Mouse (Mus musculus): ENCODE measurements around the gene Gm10073. TPM values are rescaled to one million over a fixed set of nuclear protein-coding genes. Genes with fewer than 3 reads are reported as not detected.
"Not testable (repeated sequence)": the region's sequence is repeated elsewhere in the genome, so short reads cannot be mapped to it uniquely, and the experiment has no call there.

The Gm10073 gene
- total RNA-seq (2014; rRNA removed; ENCODE audit: low replicate concordance) (70.8 and 80.8 TPM in 2 replicates), polyA plus RNA-seq (2015; fragmentation: Nextera tagmentation; extraction: Ambion mirVana) (6.2 and 6.5 TPM in 2 replicates)

DNA sequence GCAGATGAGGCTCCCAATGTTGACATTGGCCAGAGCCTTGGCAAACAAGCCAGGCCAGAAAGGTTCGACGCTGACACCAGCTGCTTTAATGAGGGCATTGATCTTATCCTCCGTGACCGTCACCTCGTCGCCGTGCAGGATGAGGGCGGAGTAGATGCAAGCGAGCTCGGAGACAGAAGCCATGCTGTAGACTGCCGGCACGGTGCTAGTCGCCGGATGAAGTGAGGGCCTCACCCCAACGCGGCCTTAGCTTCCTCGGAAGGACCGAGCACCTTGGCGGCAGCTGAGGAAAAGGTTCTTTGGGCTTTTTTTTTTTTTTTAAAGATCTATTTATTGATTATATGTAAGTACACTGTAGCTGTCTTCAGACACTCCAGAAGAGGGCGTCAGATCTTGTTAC lies at the start of gene Gm10073:
Gm10073 (minus strand) TSS at position 294 of the 400 bp plus-strand sequence.
- not testable (repeated sequence) for ATAC-seq (ENCODE audit: insufficient read depth, low read depth); H3K4me3 ChIP-seq (ENCODE audit: low read depth, low read length); H3K4me2 ChIP-seq (ENCODE audit: low read depth, low read length); H3K27me3 ChIP-seq (ENCODE audit: control insufficient read depth, insufficient read depth, low read length); H3K4me1 ChIP-seq (ENCODE audit: control insufficient read depth, insufficient read depth); H3K27ac ChIP-seq (ENCODE audit: low read depth); H3K9me3 ChIP-seq (replicated peaks; ENCODE audit: control insufficient read depth, low read length); H3K36me3 ChIP-seq (replicated peaks; ENCODE audit: control insufficient read depth, insufficient read depth, low read length); DNase-seq (ENCODE audit: low spot score); H3K9ac ChIP-seq (replicated peaks; ENCODE audit: low read depth, low read length)
- 26% methylated on average over 19 of the region's 20 CpGs for WGBS

DNA sequence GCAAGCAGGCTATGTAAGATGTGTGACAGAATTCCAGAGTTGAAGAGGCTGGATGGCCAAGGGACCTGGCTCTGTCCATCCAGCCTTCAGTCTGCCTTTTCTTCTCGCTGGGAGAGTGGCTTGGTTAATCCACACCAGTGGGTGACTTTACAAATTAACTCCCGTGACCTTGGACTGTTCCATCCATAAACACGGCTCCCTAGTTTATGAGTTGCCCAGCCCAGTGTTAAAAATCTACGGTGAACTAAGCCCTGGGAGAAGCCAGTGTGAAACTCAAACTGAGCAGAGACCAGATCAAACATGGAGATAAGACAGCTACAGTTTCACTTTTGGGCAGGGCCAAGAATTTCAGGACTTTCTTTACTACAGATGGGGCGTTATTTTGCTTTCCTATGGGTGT lies 49.8 kb upstream of the Gm10073 start:
- WGBS, result 66% methylated on average over 5 of the region's 5 CpGs
- Histone ChIP-seq H3K9me3 (replicated peaks; ENCODE audit: control insufficient read depth, low read length) (no peaks in the 10 kb centered on the region), H3K36me3 (replicated peaks; ENCODE audit: control insufficient read depth, insufficient read depth, low read length) (no peaks in the 10 kb centered on the region), H3K27me3 (ENCODE audit: control insufficient read depth, insufficient read depth, low read length) (no peaks in the 10 kb centered on the region), H3K4me2 (ENCODE audit: low read depth, low read length) (no peak overlapping the region), H3K27ac (ENCODE audit: low read depth) (no peak overlapping the region), H3K4me1 (ENCODE audit: control insufficient read depth, insufficient read depth) (no peaks in the 10 kb centered on the region), H3K9ac (replicated peaks; ENCODE audit: low read depth, low read length) (no peak overlapping the region), H3K4me3 (ENCODE audit: low read depth, low read length) (no peak overlapping the region)
- no peak for TF ChIP-seq CTCF (IDR thresholded peaks at IDR 0.05; ENCODE audit: low read depth)
- no peak for TF ChIP-seq EP300 (IDR thresholded peaks at IDR 0.05; ENCODE audit: low read depth)
- DNase-seq (ENCODE audit: low spot score), result no peak
- ATAC-seq (ENCODE audit: insufficient read depth, low read depth), result no peak

DNA sequence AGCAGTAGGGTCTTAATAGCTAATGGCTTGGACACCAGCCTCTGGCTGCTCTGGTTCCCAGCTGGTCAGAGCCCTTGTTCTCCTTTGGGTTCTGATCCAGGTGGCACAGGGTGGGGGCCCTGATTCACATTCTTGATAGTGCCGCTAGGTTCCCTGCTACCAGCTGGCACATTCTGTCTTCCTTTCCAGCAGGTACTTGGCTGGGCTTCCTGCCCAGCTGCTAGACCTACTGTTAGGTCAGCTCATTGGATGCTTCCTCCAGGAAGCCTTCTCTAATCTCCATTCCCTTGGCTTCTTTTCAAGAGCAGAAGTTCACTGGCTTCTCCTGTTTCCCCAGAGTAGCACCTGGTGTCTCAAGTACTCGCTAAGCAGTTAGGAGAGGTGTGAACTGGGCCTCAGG lies 47.2 kb upstream of the Gm10073 start:
- H3K9ac ChIP-seq (replicated peaks; ENCODE audit: low read depth, low read length), result no peak overlapping the region
- H3K27ac ChIP-seq (ENCODE audit: low read depth), result no peak overlapping the region
- ATAC-seq (ENCODE audit: insufficient read depth, low read depth) (no peak), DNase-seq (ENCODE audit: low spot score) (no peak)
- no peaks in the 10 kb centered on the region for H3K4me1 ChIP-seq (ENCODE audit: control insufficient read depth, insufficient read depth)
- TF ChIP-seq EP300 (IDR thresholded peaks at IDR 0.05; ENCODE audit: low read depth), result no peak
- TF ChIP-seq CTCF (IDR thresholded peaks at IDR 0.05; ENCODE audit: low read depth), result no peak
- no peak overlapping the region for H3K4me2 ChIP-seq (ENCODE audit: low read depth, low read length)
- 63% methylated on average over 2 of the region's 2 CpGs for WGBS
- no peaks in the 10 kb centered on the region for H3K36me3 ChIP-seq (replicated peaks; ENCODE audit: control insufficient read depth, insufficient read depth, low read length)
- H3K9me3 ChIP-seq (replicated peaks; ENCODE audit: control insufficient read depth, low read length), result no peaks in the 10 kb centered on the region
- H3K27me3 ChIP-seq (ENCODE audit: control insufficient read depth, insufficient read depth, low read length), result no peaks in the 10 kb centered on the region
- no peak overlapping the region for H3K4me3 ChIP-seq (ENCODE audit: low read depth, low read length)

- peak; percentile 83 for ATAC-seq (ENCODE audit: insufficient read depth, low read depth)
- Histone ChIP-seq H3K36me3 (replicated peaks; ENCODE audit: control insufficient read depth, insufficient read depth, low read length) (no peaks in the 10 kb centered on the region), H3K9ac (replicated peaks; ENCODE audit: low read depth, low read length) (no peak overlapping the region), H3K4me3 (ENCODE audit: low read depth, low read length) (no peak overlapping the region), H3K9me3 (replicated peaks; ENCODE audit: control insufficient read depth, low read length) (no peaks in the 10 kb centered on the region), H3K27ac (ENCODE audit: low read depth) (no peak overlapping the region), H3K27me3 (ENCODE audit: control insufficient read depth, insufficient read depth, low read length) (no peaks in the 10 kb centered on the region), H3K4me2 (ENCODE audit: low read depth, low read length) (no peak overlapping the region), H3K4me1 (ENCODE audit: control insufficient read depth, insufficient read depth) (no peaks in the 10 kb centered on the region)
- 45% methylated on average over 9 of the region's 9 CpGs for WGBS
- DNase-seq (ENCODE audit: low spot score), result peak; percentile 76
- TF ChIP-seq CTCF (IDR thresholded peaks at IDR 0.05; ENCODE audit: low read depth), result no peak
- TF ChIP-seq EP300 (IDR thresholded peaks at IDR 0.05; ENCODE audit: low read depth), result no peak
Measured at GRCm38 (mm10) chr8:106619549-106620245, 46.4 kb upstream of the Gm10073 start.

GRCm38 (mm10) chr8:106618324-106618723 lies 45.1 kb upstream of the Gm10073 start:
- no peak for DNase-seq (ENCODE audit: low spot score)
- no peaks in the 10 kb centered on the region for H3K36me3 ChIP-seq (replicated peaks; ENCODE audit: control insufficient read depth, insufficient read depth, low read length)
- no peaks in the 10 kb centered on the region for H3K27me3 ChIP-seq (ENCODE audit: control insufficient read depth, insufficient read depth, low read length)
- H3K4me1 ChIP-seq (ENCODE audit: control insufficient read depth, insufficient read depth), result no peaks in the 10 kb centered on the region
- no peaks in the 10 kb centered on the region for H3K9me3 ChIP-seq (replicated peaks; ENCODE audit: control insufficient read depth, low read length)
- no peak overlapping the region for H3K4me2 ChIP-seq (ENCODE audit: low read depth, low read length)
- no peak overlapping the region for H3K9ac ChIP-seq (replicated peaks; ENCODE audit: low read depth, low read length)
- ATAC-seq (ENCODE audit: insufficient read depth, low read depth), result no peak
- no peak overlapping the region for H3K27ac ChIP-seq (ENCODE audit: low read depth)
- WGBS, result 73% methylated on average over 6 of the region's 6 CpGs
- TF ChIP-seq CTCF (IDR thresholded peaks at IDR 0.05; ENCODE audit: low read depth) (no peak), EP300 (IDR thresholded peaks at IDR 0.05; ENCODE audit: low read depth) (no peak)
- H3K4me3 ChIP-seq (ENCODE audit: low read depth, low read length), result no peak overlapping the region

- Histone ChIP-seq H3K4me2 (ENCODE audit: low read depth, low read length) (no peak overlapping the region), H3K9me3 (replicated peaks; ENCODE audit: control insufficient read depth, low read length) (no peaks in the 10 kb centered on the region), H3K27ac (ENCODE audit: low read depth) (no peak overlapping the region), H3K36me3 (replicated peaks; ENCODE audit: control insufficient read depth, insufficient read depth, low read length) (no peaks in the 10 kb centered on the region), H3K4me3 (ENCODE audit: low read depth, low read length) (no peak overlapping the region), H3K27me3 (ENCODE audit: control insufficient read depth, insufficient read depth, low read length) (no peaks in the 10 kb centered on the region), H3K9ac (replicated peaks; ENCODE audit: low read depth, low read length) (no peak overlapping the region), H3K4me1 (ENCODE audit: control insufficient read depth, insufficient read depth) (no peaks in the 10 kb centered on the region)
- DNase-seq (ENCODE audit: low spot score), result no peak
- TF ChIP-seq EP300 (IDR thresholded peaks at IDR 0.05; ENCODE audit: low read depth), result no peak
- TF ChIP-seq CTCF (IDR thresholded peaks at IDR 0.05; ENCODE audit: low read depth), result no peak
- no peak for ATAC-seq (ENCODE audit: insufficient read depth, low read depth)
- WGBS, result 77% methylated on average over 6 of the region's 6 CpGs
Measured at GRCm38 (mm10) chr8:106617865-106618264, 44.6 kb upstream of the Gm10073 start.
